In genomic region chr6:124414150-124414926, GRCm38 (mm10) we compare ENCODE assay signal across 8 mouse cellular contexts. TPM values are rescaled to one million over a fixed set of nuclear protein-coding genes. Genes with fewer than 3 reads are reported as not detected.
A peak's percentile ranks its signal among the peaks of the same experiment; 100 is the strongest.
DNase-seq lines count a peak whose midpoint lies in the region; ATAC-seq and TF ChIP-seq lines count a peak whose summit lies in the region.

No protein-coding gene starts in this region.

- no peak for TF ChIP-seq CTCF in brain, embryonic 14.5 days (IDR thresholded peaks at IDR 0.05; ENCODE audit: borderline replicate concordance, extremely low read depth, insufficient read depth, insufficient read length)

- peak; percentile 57 to 66 for DNase-seq in frontal cortex, postnatal 10 days (ENCODE audit: low spot score in 2 of 2)
- no peak for DNase-seq in frontal cortex, adult 2 months (ENCODE audit: extremely low spot score in 1 of 2, low spot score in 1 of 2)
- peak; percentile 68 for DNase-seq in brain, embryonic 14.5 days (ENCODE audit: low read depth)
- DNase-seq in heart, postnatal 25 days (ENCODE audit: low spot score) = peak; percentile 13
- DNase-seq in layer of hippocampus, postnatal 10 days (ENCODE audit: low spot score in 2 of 2) = peak; percentile 53 to 67
- peak; percentile 22 for DNase-seq in lung, postnatal 36 days
- DNase-seq in retina, postnatal 7 days (ENCODE audit: low read depth, low spot score) = peak; percentile 13

- intact Hi-C loops in heart, postnatal 25 days (cut with DNase I) = no loop called here

- ATAC-seq in erythroblast, adult 5-6 weeks (replicated peaks; ENCODE audit: low FRiP score, poor library complexity, severe bottlenecking) = peak; percentile 54

- no peak for TF ChIP-seq POLR2A in brain, embryonic 14.5 days (IDR thresholded peaks at IDR 0.05; ENCODE audit: borderline replicate concordance, extremely low read depth, insufficient read depth, insufficient read length, poor library complexity, severe bottlenecking)

RNA-seq across cellular contexts. Expression of gene Pex5, which starts 0.5 kb away (rescaled TPM):
- polyA plus RNA-seq in frontal cortex, adult 2 months (2012; rRNA removed) = 55.4 and 62.0 TPM in 2 replicates
- polyA plus RNA-seq in brain, embryonic 14.5 days (2012; rRNA removed) = 81.1 and 91.3 TPM in 2 replicates
- 3.8 TPM in 2 replicates for total RNA-seq in erythroblast, adult 5-6 weeks (2015; ENCODE audit: low replicate concordance)
- total RNA-seq in erythroblast, adult 5-6 weeks (2017; ENCODE audit: low replicate concordance) = 5.2 and 7.0 TPM in 2 replicates
- 10 to 100 TPM; 26.2 to 26.9 TPM for total RNA-seq in heart, postnatal 25 days (2021)
- total RNA-seq in layer of hippocampus, postnatal 10 days (2021) = 10 to 100 TPM; 70.2 to 81.5 TPM

RNA-seq across cellular contexts. Expression of gene Clstn3, which starts 50.3 kb away (rescaled TPM):
- polyA plus RNA-seq in frontal cortex, adult 2 months (2012; rRNA removed) = 202 and 206 TPM in 2 replicates
- polyA plus RNA-seq in brain, embryonic 14.5 days (2012; rRNA removed) = 79.6 and 109 TPM in 2 replicates
- 5.0 TPM in 2 replicates for total RNA-seq in erythroblast, adult 5-6 weeks (2015; ENCODE audit: low replicate concordance)
- total RNA-seq in erythroblast, adult 5-6 weeks (2017; ENCODE audit: low replicate concordance) = 2.3 and 4.6 TPM in 2 replicates
- 1 to 10 TPM in 1 of 2 experiments, under 1 TPM in 1; 0.49 to 1.5 TPM for total RNA-seq in heart, postnatal 25 days (2021)
- total RNA-seq in layer of hippocampus, postnatal 10 days (2021) = 100 to 1,000 TPM; 272 to 280 TPM

Comparison
In these comparisons a context has a peak if more than half of its experiments do, and no peak if none do; other contexts are left out.
1. DNase-seq: peak in frontal cortex, postnatal 10 days (2 of 2), brain, embryonic 14.5 days (single experiment), heart, postnatal 25 days (single experiment), layer of hippocampus, postnatal 10 days (2 of 2), lung, postnatal 36 days (single experiment) and retina, postnatal 7 days (single experiment); none in frontal cortex, adult 2 months (0 of 2).
2. RNA of gene Clstn3, which starts 50.3 kb away (total RNA-seq): 272 to 280 TPM in layer of hippocampus, postnatal 10 days; 2.3 to 5.0 TPM in erythroblast, adult 5-6 weeks and 0.49 to 1.5 TPM in heart, postnatal 25 days; every median in the first group is over 10 times any median in the second.